Mouse (Mus musculus) intestine, embryonic 14.5 days (tissue): ENCODE results near the gene Cped1. TPM values are rescaled to one million over a fixed set of nuclear protein-coding genes. Genes with fewer than 3 reads are reported as not detected.
A peak's percentile ranks its signal among the peaks of the same experiment; 100 is the strongest.

Experiments
- ATAC-seq: fragments of 200-750 bp; cut with Nextera tagmentation; replicated peaks from 2 replicates; pipeline ENCODE4 v1.8.0; 2017; ENCODE audit warnings: low read depth, moderate number of reproducible peaks, moderate TSS enrichment, moderate library complexity; ENCODE audit not compliant: low FRiP score, low TSS enrichment
- DNase-seq: peaks from one replicate; pipeline ENCODE4 v3.0.0-alpha.2; 2018; ENCODE audit warnings: low spot score
- H3K27ac ChIP-seq: fragments of 300-500 bp; sonication (generic); 2 replicates; pipeline ENCODE4 v1.5.1; 2014; ENCODE audit warnings: low read depth, mild to moderate bottlenecking, control low read depth
- H3K27me3 ChIP-seq: fragments of 300-500 bp; sonication (generic); replicated peaks from 2 replicates; pipeline ENCODE4 v1.6.1; 2014; ENCODE audit warnings: low read length, control low read depth; ENCODE audit not compliant: control insufficient read depth, insufficient read depth
- H3K36me3 ChIP-seq: fragments of 300-500 bp; sonication (generic); 2 replicates; pipeline ENCODE4 v1.6.1; 2014; ENCODE audit warnings: low read length, control low read depth; ENCODE audit not compliant: control insufficient read depth, insufficient read depth
- H3K4me1 ChIP-seq: fragments of 300-500 bp; sonication (generic); replicated peaks from 2 replicates; pipeline ENCODE4 v1.6.1; 2014; ENCODE audit warnings: low read length, control low read depth, mixed read lengths; ENCODE audit not compliant: control insufficient read depth, insufficient read depth
- H3K4me2 ChIP-seq: fragments of 300-500 bp; sonication (generic); 2 replicates; pipeline ENCODE4 v1.6.1; 2014; ENCODE audit warnings: low read length
- H3K4me3 ChIP-seq: fragments of 300-500 bp; sonication (generic); 2 replicates; pipeline ENCODE4 v1.5.1; 2014; ENCODE audit warnings: low read depth, low read length, control low read depth, mixed read lengths
- H3K9ac ChIP-seq: fragments of 300-500 bp; sonication (generic); 2 replicates; pipeline ENCODE4 v1.6.1; 2014; ENCODE audit warnings: mild to moderate bottlenecking, low read length
- H3K9me3 ChIP-seq: fragments of 300-500 bp; sonication (generic); 2 replicates; pipeline ENCODE4 v1.6.1; 2016; ENCODE audit warnings: low read length, control low read depth; ENCODE audit not compliant: control insufficient read depth
- WGBS: fragments of 180-500 bp; shearing (Covaris S2); extraction: QIAGEN DNeasy Blood & Tissue Kit; methylation state at CpG from one replicate; pipeline ENCODE4 v1.1.7; 2014; 5-methylcytosine and 5-hydroxymethylcytosine counted together
- polyA plus RNA-seq: library from polyadenylated mRNA; unstranded; fragments of >200 nt; fragmentation: Nextera tagmentation; extraction: Ambion mirVana; gene quantifications from 2 replicates; pipeline ENCODE4 v1.2.1, GENCODE M21; 2014

Gene Cped1
- polyA plus RNA-seq, 1 experiment from 2014 or later, result 35.5 TPM

DNA sequence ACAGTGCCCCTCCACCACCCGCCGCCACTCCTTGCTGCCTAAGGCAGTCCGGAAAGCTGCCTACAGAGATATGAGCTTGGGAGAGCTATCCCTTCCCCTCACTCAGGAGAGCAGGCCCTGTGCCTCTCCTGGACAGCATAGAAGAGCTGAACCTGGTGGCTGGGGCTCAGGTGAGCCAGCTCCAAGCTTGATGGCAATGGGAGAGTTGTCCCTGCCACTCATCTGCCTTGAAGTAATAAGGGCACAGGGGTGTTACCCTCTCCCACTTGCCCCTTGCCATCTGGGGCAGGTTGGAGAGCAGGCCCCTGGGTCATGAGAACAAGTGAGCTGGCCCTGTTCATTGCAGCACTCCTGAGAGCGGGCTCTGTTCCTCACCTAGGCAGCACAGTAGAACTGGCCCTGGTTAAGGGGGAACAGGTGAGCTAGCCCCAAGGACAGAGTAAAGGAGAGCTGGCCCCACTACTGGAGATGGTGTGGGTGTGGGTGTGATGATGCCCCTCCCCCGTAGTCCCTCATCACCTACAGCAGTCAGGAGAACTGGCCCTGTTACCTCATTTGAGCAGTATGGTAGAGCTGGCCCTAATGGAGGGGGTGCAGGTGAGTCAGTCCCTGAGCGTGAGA is 28.7 kb downstream of the Cped1 start:
- ATAC-seq, result no peak; the same call in 1 of the 2 replicates
- H3K36me3 ChIP-seq, result peaks cover 5% of the 10 kb centered on the region; the same call in 1 of the 2 replicates
- H3K4me3 ChIP-seq, result no peak overlapping the region
- no peak overlapping the region for H3K4me2 ChIP-seq
- 89% methylated on average over 6 of the region's 6 CpGs for WGBS
- H3K9ac ChIP-seq, result no peak overlapping the region
- H3K27ac ChIP-seq, result no peak overlapping the region
- DNase-seq, result peak; percentile 34
- peaks cover 2% of the 10 kb centered on the region; the same call in 1 of the 2 replicates for H3K4me1 ChIP-seq
- no peaks in the 10 kb centered on the region for H3K9me3 ChIP-seq
- H3K27me3 ChIP-seq, result no peaks in the 10 kb centered on the region

DNA sequence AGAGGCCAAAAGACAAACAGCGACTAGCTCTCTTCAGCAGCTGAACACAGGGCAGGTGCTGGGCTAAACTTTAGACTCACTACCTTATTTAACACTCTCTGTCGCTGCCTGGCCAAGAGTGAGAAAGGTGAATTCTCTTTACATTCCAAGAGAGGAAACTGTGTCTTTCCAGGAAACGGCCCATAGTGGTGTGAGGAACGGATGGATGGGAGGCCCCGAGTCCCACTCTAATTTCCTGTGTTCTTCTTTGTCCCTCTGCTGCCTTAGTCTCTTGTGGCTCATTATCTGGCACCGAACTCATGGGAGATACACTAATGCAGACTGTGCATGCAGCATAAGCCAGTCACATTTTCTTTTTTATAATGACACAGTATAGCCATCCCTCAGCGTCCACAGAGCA is 31.9 kb downstream of the Cped1 start:
- no peaks in the 10 kb centered on the region for H3K27me3 ChIP-seq
- no peak overlapping the region for H3K4me2 ChIP-seq
- no peaks in the 10 kb centered on the region for H3K9me3 ChIP-seq
- peaks cover 7% of the 10 kb centered on the region; the same call in 1 of the 2 replicates for H3K4me1 ChIP-seq
- H3K27ac ChIP-seq, result no peak overlapping the region
- no peak overlapping the region for H3K9ac ChIP-seq
- WGBS, result 72% methylated on average over 7 of the region's 7 CpGs
- peak; percentile 24 for DNase-seq
- no peak for ATAC-seq
- H3K36me3 ChIP-seq, result peaks cover 5% of the 10 kb centered on the region; the same call in 1 of the 2 replicates
- H3K4me3 ChIP-seq, result no peak overlapping the region

DNA sequence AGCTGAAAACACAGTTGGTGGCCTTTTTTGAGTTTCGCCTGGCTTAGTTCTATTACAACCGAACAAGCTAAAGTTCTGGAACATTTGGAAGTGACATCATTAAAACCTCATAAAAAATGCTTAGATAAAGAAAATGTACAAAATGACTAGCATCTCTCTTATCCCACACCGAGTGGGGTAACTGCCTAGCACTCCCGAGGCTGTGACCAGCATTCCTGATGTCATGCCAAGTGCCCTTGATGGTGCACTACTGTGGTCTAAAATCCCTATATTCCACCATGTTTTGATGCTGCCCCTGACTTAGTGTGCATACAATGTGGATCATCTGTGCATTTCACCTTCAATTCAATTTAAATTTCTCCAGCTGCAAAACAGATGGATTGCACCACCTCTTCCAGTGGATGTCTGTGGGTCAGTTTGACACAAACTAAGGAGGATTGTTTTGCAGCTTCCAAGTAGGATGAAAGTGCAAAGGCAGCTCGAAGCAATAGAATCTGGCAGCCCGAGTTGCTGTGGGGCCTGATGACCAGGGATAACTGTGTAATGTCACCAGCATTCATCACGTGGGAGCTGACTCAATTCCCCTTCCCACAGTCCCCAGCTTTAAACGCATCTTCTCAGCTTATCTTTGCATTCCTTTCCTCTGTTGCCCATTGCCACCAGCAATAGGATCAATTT is 33.2 kb downstream of the Cped1 start:
- no peak overlapping the region for H3K9ac ChIP-seq
- no peak overlapping the region for H3K4me3 ChIP-seq
- no peak overlapping the region for H3K27ac ChIP-seq
- H3K4me1 ChIP-seq, result peaks cover 7% of the 10 kb centered on the region; the same call in 1 of the 2 replicates
- peaks cover 3% of the 10 kb centered on the region; the same call in 1 of the 2 replicates for H3K36me3 ChIP-seq
- DNase-seq, result peak; percentile 49
- H3K27me3 ChIP-seq, result no peaks in the 10 kb centered on the region
- 59% methylated on average over 8 of the region's 8 CpGs for WGBS
- no peak overlapping the region for H3K4me2 ChIP-seq
- H3K9me3 ChIP-seq, result no peaks in the 10 kb centered on the region
- ATAC-seq, result no peak

DNA sequence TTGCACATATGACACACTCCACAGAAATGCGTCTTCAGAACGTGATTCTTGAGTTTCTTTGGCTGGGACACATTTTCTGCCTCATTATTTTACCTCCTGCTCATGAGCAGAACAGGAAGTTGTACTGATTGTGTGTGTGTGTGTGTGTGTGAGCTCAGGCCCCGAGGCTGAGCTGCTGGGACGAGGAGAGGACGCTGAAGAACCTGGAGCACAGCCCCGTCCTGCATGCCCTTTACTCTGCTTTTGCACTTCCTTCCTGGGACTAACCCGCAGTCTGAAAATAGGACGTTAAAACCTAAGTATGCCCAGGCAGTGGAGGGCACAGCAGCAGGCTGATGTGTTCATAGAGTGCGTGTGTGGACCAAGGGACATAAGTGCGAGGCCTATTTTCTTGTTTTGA is 33.9 kb downstream of the Cped1 start:
- ATAC-seq (no peak), DNase-seq (no peak)
- no peaks in the 10 kb centered on the region; the same call in 1 of the 2 replicates for H3K36me3 ChIP-seq
- no peak overlapping the region for H3K9ac ChIP-seq
- H3K4me1 ChIP-seq, result peaks cover 7% of the 10 kb centered on the region; the same call in 1 of the 2 replicates
- no peak overlapping the region for H3K4me3 ChIP-seq
- no peak overlapping the region for H3K4me2 ChIP-seq
- 48% methylated on average over 10 of the region's 10 CpGs for WGBS
- no peak overlapping the region for H3K27ac ChIP-seq
- H3K9me3 ChIP-seq, result no peaks in the 10 kb centered on the region
- H3K27me3 ChIP-seq, result no peaks in the 10 kb centered on the region

DNA sequence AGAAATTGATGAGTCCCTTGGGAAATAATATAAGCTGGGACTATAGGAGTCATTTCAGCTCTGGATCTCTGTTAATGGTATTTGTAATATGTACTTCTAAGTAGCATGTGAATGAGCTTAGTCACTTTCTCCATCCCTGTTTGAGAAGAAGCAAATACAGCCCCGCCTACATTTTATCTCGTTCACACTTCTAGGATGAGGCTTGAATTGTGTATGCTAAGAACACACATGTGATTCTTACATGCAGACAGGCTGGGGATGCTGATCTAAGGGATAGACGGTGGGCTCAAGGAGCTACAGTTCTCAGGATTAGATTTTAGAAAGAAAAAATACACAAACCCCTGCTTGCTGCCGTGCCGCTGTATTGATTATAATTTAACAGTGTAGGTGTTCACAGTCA is 35.0 kb downstream of the Cped1 start:
- Histone ChIP-seq H3K9me3 (no peaks in the 10 kb centered on the region), H3K4me2 (no peak overlapping the region), H3K27ac (no peak overlapping the region), H3K9ac (no peak overlapping the region), H3K4me3 (no peak overlapping the region), H3K4me1 (peaks cover 14% of the 10 kb centered on the region), H3K27me3 (no peaks in the 10 kb centered on the region), H3K36me3 (no peaks in the 10 kb centered on the region; the same call in 1 of the 2 replicates)
- ATAC-seq, result no peak
- DNase-seq, result peak; percentile 27
- 65% methylated on average over 5 of the region's 5 CpGs for WGBS

DNA sequence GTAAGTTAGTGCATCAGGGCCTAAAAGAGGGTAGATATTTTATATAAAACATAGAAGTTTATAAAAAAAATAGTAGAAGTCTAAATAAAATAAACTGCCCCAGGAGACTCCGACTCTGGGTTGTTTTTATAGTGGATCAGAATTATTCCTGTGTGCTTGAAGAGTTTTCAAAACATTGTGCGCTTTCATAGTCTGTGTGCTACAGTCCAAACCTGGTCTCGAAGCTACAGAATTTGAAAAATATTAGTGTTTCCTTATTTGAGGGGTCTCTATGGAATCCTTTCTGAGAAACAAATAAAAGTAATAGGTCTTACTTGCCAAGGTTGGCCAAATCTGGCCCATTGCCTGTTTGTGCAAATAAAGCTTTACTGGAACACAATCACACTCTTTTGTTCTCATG is 35.6 kb downstream of the Cped1 start:
- 86% methylated on average over 3 of the region's 3 CpGs for WGBS
- H3K4me3 ChIP-seq, result no peak overlapping the region
- no peak for DNase-seq

DNA sequence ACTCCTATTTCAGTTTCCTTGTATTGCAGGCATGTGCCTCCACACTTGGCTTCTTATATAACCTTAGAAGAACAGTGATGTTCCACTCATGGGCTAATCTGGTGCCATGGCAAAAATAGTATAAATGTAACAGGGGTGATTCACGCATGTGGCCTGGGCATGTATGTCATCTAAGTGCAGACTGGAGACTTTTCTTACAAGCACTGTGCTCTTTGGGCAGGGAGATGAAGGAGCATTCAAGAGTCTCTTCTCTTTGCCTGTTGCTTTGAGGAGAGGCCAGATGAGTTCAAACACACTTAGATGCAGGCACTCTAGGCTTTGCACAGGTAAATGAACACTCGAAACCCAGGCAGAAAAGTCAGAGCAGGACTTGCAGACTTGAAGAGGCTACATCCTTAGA is 38.5 kb downstream of the Cped1 start:
- Histone ChIP-seq H3K4me3 (no peak overlapping the region), H3K9me3 (no peaks in the 10 kb centered on the region), H3K9ac (no peak overlapping the region), H3K27ac (no peak overlapping the region), H3K36me3 (no peaks in the 10 kb centered on the region), H3K4me1 (peaks cover 21% of the 10 kb centered on the region), H3K27me3 (no peaks in the 10 kb centered on the region), H3K4me2 (no peak overlapping the region)
- WGBS, result 93% methylated on average over 2 of the region's 2 CpGs
- peak; percentile 35 for DNase-seq
- no peak for ATAC-seq

More for the DNA sequence above, 35.6 kb downstream of the Cped1 start:
- Histone ChIP-seq H3K4me2 (no peak overlapping the region), H3K36me3 (no peaks in the 10 kb centered on the region; the same call in 1 of the 2 replicates), H3K9me3 (no peaks in the 10 kb centered on the region), H3K27me3 (no peaks in the 10 kb centered on the region), H3K4me1 (peaks cover 20% of the 10 kb centered on the region), H3K27ac (no peak overlapping the region), H3K9ac (no peak overlapping the region)
- ATAC-seq, result no peak

DNA sequence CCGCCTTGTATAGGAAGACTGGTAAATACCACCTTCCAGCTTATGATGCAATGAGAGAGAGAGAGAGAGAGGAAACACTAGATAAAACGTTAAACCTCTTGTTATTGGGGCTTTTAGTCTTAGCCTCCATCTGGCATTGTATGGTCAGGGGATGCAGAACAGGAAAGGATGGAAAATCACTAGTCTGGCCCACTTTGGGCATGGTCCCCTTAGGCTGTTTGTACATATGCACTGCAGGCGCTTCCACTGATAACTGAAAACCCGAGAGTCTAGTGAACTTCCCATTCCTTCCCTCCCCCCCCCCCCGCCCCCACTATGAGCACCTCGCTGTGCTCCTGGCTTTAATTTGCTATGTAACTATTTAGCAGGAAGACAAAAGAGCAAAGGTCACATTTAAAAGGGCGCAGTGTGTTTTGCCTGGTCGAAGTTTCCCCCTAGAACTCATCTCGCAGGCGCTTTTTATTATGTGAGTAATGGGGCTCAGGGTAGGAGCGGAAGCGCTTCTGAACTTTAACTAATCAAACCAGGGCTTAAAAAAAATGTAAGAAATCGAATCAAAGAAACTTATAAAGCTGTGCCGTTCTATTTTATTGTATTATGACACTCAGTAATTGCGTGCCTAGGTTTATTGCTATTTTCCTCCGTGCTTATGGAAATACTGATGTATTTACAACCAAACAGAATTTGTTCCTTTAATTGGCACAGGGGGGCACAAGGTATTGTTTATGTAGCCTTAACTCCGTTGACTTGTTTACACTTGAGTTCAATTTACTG is 40.1 kb downstream of the Cped1 start:
- H3K4me3 ChIP-seq, result peak overlapping the region; percentile 8; the same call in 1 of the 2 replicates
- peak; percentile 51 for DNase-seq
- 14% methylated on average over 16 of the region's 17 CpGs for WGBS

More for the DNA sequence above, 40.1 kb downstream of the Cped1 start:
- Histone ChIP-seq H3K27ac (peak overlapping the region; percentile 16; the same call in 1 of the 2 replicates), H3K9ac (peak overlapping the region; percentile 35; the same call in 1 of the 2 replicates), H3K4me1 (peaks cover 16% of the 10 kb centered on the region), H3K4me2 (peak overlapping the region; percentile 51), H3K36me3 (no peaks in the 10 kb centered on the region), H3K9me3 (no peaks in the 10 kb centered on the region), H3K27me3 (no peaks in the 10 kb centered on the region)
- 0 out of 2 replicates have a peak, but pooled peaks have one; percentile 23 for ATAC-seq
